Mouse (Mus musculus): ENCODE results near the gene Gm44511. TPM values are rescaled to one million over a fixed set of nuclear protein-coding genes. Genes with fewer than 3 reads are reported as not detected.
"Not testable (repeated sequence)": the region's sequence is repeated elsewhere in the genome, so short reads cannot be mapped to it uniquely, and the experiment has no call there.

The Gm44511 gene
- total and polyA plus RNA-seq, 3 experiments, result not detected

- not testable (repeated sequence) for DNase-seq
Observed at GRCm38 (mm10) chr6:128840669-128841068, 14.6 kb upstream of the Gm44511 start.

- no peak for DNase-seq
Observed at GRCm38 (mm10) chr6:128839921-128840320, 13.8 kb upstream of the Gm44511 start.

GRCm38 (mm10) chr6:128839266-128839771, 13.2 kb upstream of the Gm44511 start:
- DNase-seq, result peak; percentile 85

GRCm38 (mm10) chr6:128838342-128839265, 12.5 kb upstream of the Gm44511 start:
- peak; percentile 91 for DNase-seq

GRCm38 (mm10) chr6:128837454-128838341, 11.6 kb upstream of the Gm44511 start:
- DNase-seq, result peak; percentile 41

- no peak for DNase-seq
Observed at GRCm38 (mm10) chr6:128836955-128837334, 10.8 kb upstream of the Gm44511 start.

GRCm38 (mm10) chr6:128836191-128836954, 10.3 kb upstream of the Gm44511 start:
- no peak for DNase-seq

GRCm38 (mm10) chr6:128835571-128835970, 9.5 kb upstream of the Gm44511 start:
- DNase-seq, result no peak

GRCm38 (mm10) chr6:128833046-128833445, 6.9 kb upstream of the Gm44511 start:
- no peak for DNase-seq

- no peak for DNase-seq
Observed at GRCm38 (mm10) chr6:128829837-128830236, 3.7 kb upstream of the Gm44511 start.

GRCm38 (mm10) chr6:128826781-128827180, 666 bp upstream of the Gm44511 start:
- DNase-seq, result no peak

- DNase-seq, result no peak
Observed at GRCm38 (mm10) chr6:128818083-128818802, 7.9 kb downstream of the Gm44511 start.

GRCm38 (mm10) chr6:128808532-128808931, 17.6 kb downstream of the Gm44511 start:
- DNase-seq, result no peak

GRCm38 (mm10) chr6:128807021-128807420, 19.1 kb downstream of the Gm44511 start:
- DNase-seq, result no peak

- DNase-seq, result peak; percentile 60
Observed at GRCm38 (mm10) chr6:128804823-128805640, 21.1 kb downstream of the Gm44511 start.

- DNase-seq, result peak; percentile 95
Observed at GRCm38 (mm10) chr6:128802999-128803857, 22.9 kb downstream of the Gm44511 start.

- DNase-seq, result peak; percentile 33
Observed at GRCm38 (mm10) chr6:128802557-128802956, 23.6 kb downstream of the Gm44511 start.

GRCm38 (mm10) chr6:128800696-128801095, 25.4 kb downstream of the Gm44511 start:
- not testable (repeated sequence) for DNase-seq

GRCm38 (mm10) chr6:128799896-128800270, 26.2 kb downstream of the Gm44511 start:
- no peak for DNase-seq
